Mouse (Mus musculus): ENCODE measurements at regions not wholly inside any gene's neighbourhood (a gene's known extent, or its start where the extent isn't known, plus 50 kb on each side); places are given as distances from the start of the nearest gene placed in this dataset.

GRCm38 (mm10) chr7:129948613-129949110 is 357.0 kb downstream of the Wdr11 start:
- no peak overlapping the region for H3K4me2 ChIP-seq (replicated peaks)
- no peak overlapping the region for H3K4me3 ChIP-seq
- no peaks in the 10 kb centered on the region for H3K9me3 ChIP-seq (replicated peaks)
- WGBS: 72% methylated on average over 8 of the region's 8 CpGs
- H3K36me3 ChIP-seq: no peaks in the 10 kb centered on the region
- H3K27me3 ChIP-seq: no peaks in the 10 kb centered on the region
- H3K9ac ChIP-seq: no peak overlapping the region
- H3K27ac ChIP-seq: no peak overlapping the region
- no peak for ATAC-seq (ENCODE audit: low FRiP score)
- H3K4me1 ChIP-seq: no peaks in the 10 kb centered on the region

GRCm38 (mm10) chr7:129950456-129950855 is 358.8 kb downstream of the Wdr11 start:
- H3K4me1 ChIP-seq: no peaks in the 10 kb centered on the region
- no peak overlapping the region for H3K4me3 ChIP-seq
- no peak for ATAC-seq (ENCODE audit: low FRiP score)
- H3K9ac ChIP-seq: no peak overlapping the region
- WGBS: 95% methylated on average over 1 of the region's 1 CpGs
- H3K27me3 ChIP-seq: no peaks in the 10 kb centered on the region
- no peak overlapping the region for H3K4me2 ChIP-seq (replicated peaks)
- no peaks in the 10 kb centered on the region for H3K36me3 ChIP-seq
- no peaks in the 10 kb centered on the region for H3K9me3 ChIP-seq (replicated peaks)
- no peak overlapping the region for H3K27ac ChIP-seq

GRCm38 (mm10) chr7:129958379-129958778 is 366.7 kb downstream of the Wdr11 start:
- peaks cover 8% of the 10 kb centered on the region for H3K4me1 ChIP-seq
- ATAC-seq (ENCODE audit: low FRiP score): no peak
- H3K36me3 ChIP-seq: no peaks in the 10 kb centered on the region
- H3K9ac ChIP-seq: no peak overlapping the region
- H3K4me3 ChIP-seq: no peak overlapping the region
- no peaks in the 10 kb centered on the region for H3K9me3 ChIP-seq (replicated peaks)
- H3K4me2 ChIP-seq (replicated peaks): no peak overlapping the region
- WGBS: 57% methylated on average over 3 of the region's 3 CpGs
- H3K27ac ChIP-seq: no peak overlapping the region
- H3K27me3 ChIP-seq: no peaks in the 10 kb centered on the region

- WGBS: 53% methylated on average over 12 of the region's 12 CpGs
- no peaks in the 10 kb centered on the region for H3K27me3 ChIP-seq
- no peak overlapping the region for H3K4me3 ChIP-seq
- H3K27ac ChIP-seq: no peak overlapping the region
- no peak overlapping the region for H3K9ac ChIP-seq
- H3K36me3 ChIP-seq: no peaks in the 10 kb centered on the region
- peaks cover 8% of the 10 kb centered on the region for H3K4me1 ChIP-seq
- no peak overlapping the region for H3K4me2 ChIP-seq (replicated peaks)
- ATAC-seq (ENCODE audit: low FRiP score): no peak
- no peaks in the 10 kb centered on the region for H3K9me3 ChIP-seq (replicated peaks)
Measured at GRCm38 (mm10) chr7:129962575-129962974, 370.9 kb downstream of the Wdr11 start.

- 68% methylated on average over 8 of the region's 8 CpGs for WGBS
- H3K9me3 ChIP-seq (replicated peaks): no peaks in the 10 kb centered on the region
- H3K4me2 ChIP-seq (replicated peaks): no peak overlapping the region
- H3K9ac ChIP-seq: no peak overlapping the region
- H3K4me3 ChIP-seq: no peak overlapping the region
- H3K27me3 ChIP-seq: no peaks in the 10 kb centered on the region
- ATAC-seq (ENCODE audit: low FRiP score): no peak
- H3K27ac ChIP-seq: no peak overlapping the region
- H3K36me3 ChIP-seq: no peaks in the 10 kb centered on the region
- H3K4me1 ChIP-seq: peaks cover 8% of the 10 kb centered on the region
Measured at GRCm38 (mm10) chr7:129964192-129964591, 372.5 kb downstream of the Wdr11 start.

- 82% methylated on average over 9 of the region's 9 CpGs for WGBS
- Histone ChIP-seq H3K27ac (no peak overlapping the region), H3K27me3 (no peaks in the 10 kb centered on the region), H3K4me3 (no peak overlapping the region), H3K4me1 (peaks cover 8% of the 10 kb centered on the region), H3K9ac (no peak overlapping the region), H3K36me3 (no peaks in the 10 kb centered on the region), H3K4me2 (replicated peaks) (no peak overlapping the region), H3K9me3 (replicated peaks) (no peaks in the 10 kb centered on the region)
- ATAC-seq (ENCODE audit: low FRiP score): no peak
Measured at GRCm38 (mm10) chr7:129965281-129966051, 373.8 kb downstream of the Wdr11 start.

GRCm38 (mm10) chr7:129966771-129967170 is 375.1 kb downstream of the Wdr11 start:
- H3K27ac ChIP-seq: no peak overlapping the region
- no peaks in the 10 kb centered on the region for H3K27me3 ChIP-seq
- WGBS: 94% methylated on average over 2 of the region's 2 CpGs
- H3K4me3 ChIP-seq: no peak overlapping the region
- ATAC-seq (ENCODE audit: low FRiP score): no peak
- no peaks in the 10 kb centered on the region for H3K9me3 ChIP-seq (replicated peaks)
- no peak overlapping the region for H3K9ac ChIP-seq
- no peak overlapping the region for H3K4me2 ChIP-seq (replicated peaks)
- H3K36me3 ChIP-seq: no peaks in the 10 kb centered on the region
- peaks cover 7% of the 10 kb centered on the region for H3K4me1 ChIP-seq

- no peak for ATAC-seq (ENCODE audit: low FRiP score)
Measured at GRCm38 (mm10) chr7:129970201-129970600, 378.5 kb downstream of the Wdr11 start.

GRCm38 (mm10) chr7:129974206-129974605 is 382.5 kb downstream of the Wdr11 start:
- no peaks in the 10 kb centered on the region for H3K4me1 ChIP-seq
- H3K9ac ChIP-seq: no peak overlapping the region
- WGBS: 73% methylated on average over 9 of the region's 9 CpGs
- no peaks in the 10 kb centered on the region for H3K9me3 ChIP-seq (replicated peaks)
- H3K4me3 ChIP-seq: no peak overlapping the region
- no peaks in the 10 kb centered on the region for H3K36me3 ChIP-seq
- ATAC-seq (ENCODE audit: low FRiP score): no peak
- no peaks in the 10 kb centered on the region for H3K27me3 ChIP-seq
- no peak overlapping the region for H3K4me2 ChIP-seq (replicated peaks)
- no peak overlapping the region for H3K27ac ChIP-seq

More at GRCm38 (mm10) chr7:129970201-129970600, 378.5 kb downstream of the Wdr11 start:
- no peaks in the 10 kb centered on the region for H3K27me3 ChIP-seq
- H3K4me1 ChIP-seq: no peaks in the 10 kb centered on the region
- H3K4me3 ChIP-seq: no peak overlapping the region
- H3K36me3 ChIP-seq: no peaks in the 10 kb centered on the region
- no peak overlapping the region for H3K4me2 ChIP-seq (replicated peaks)
- WGBS: 88% methylated on average over 1 of the region's 1 CpGs
- no peak overlapping the region for H3K9ac ChIP-seq
- H3K9me3 ChIP-seq (replicated peaks): no peaks in the 10 kb centered on the region
- H3K27ac ChIP-seq: no peak overlapping the region

GRCm38 (mm10) chr7:129974837-129975236 is 383.2 kb downstream of the Wdr11 start:
- no peak overlapping the region for H3K27ac ChIP-seq
- no peak overlapping the region for H3K4me2 ChIP-seq (replicated peaks)
- no peaks in the 10 kb centered on the region for H3K27me3 ChIP-seq
- no peak for ATAC-seq (ENCODE audit: low FRiP score)
- no peaks in the 10 kb centered on the region for H3K9me3 ChIP-seq (replicated peaks)
- 75% methylated on average over 11 of the region's 11 CpGs for WGBS
- no peak overlapping the region for H3K9ac ChIP-seq
- no peaks in the 10 kb centered on the region for H3K36me3 ChIP-seq
- H3K4me1 ChIP-seq: no peaks in the 10 kb centered on the region
- H3K4me3 ChIP-seq: no peak overlapping the region

- H3K4me3 ChIP-seq: no peak overlapping the region
- H3K27me3 ChIP-seq: no peaks in the 10 kb centered on the region
- WGBS: 90% methylated on average over 21 of the region's 21 CpGs
- no peak overlapping the region for H3K27ac ChIP-seq
- H3K4me2 ChIP-seq (replicated peaks): no peak overlapping the region
- ATAC-seq (ENCODE audit: low FRiP score): no peak
- H3K36me3 ChIP-seq: no peaks in the 10 kb centered on the region
- no peak overlapping the region for H3K9ac ChIP-seq
- no peaks in the 10 kb centered on the region for H3K4me1 ChIP-seq
- H3K9me3 ChIP-seq (replicated peaks): no peaks in the 10 kb centered on the region
Measured at GRCm38 (mm10) chr7:129975781-129976514, 384.3 kb downstream of the Wdr11 start.

GRCm38 (mm10) chr7:129978576-129978975 is 386.9 kb downstream of the Wdr11 start:
- ATAC-seq (ENCODE audit: low FRiP score): no peak

More at GRCm38 (mm10) chr7:129978576-129978975, 386.9 kb downstream of the Wdr11 start:
- Histone ChIP-seq H3K4me3 (no peak overlapping the region), H3K36me3 (no peaks in the 10 kb centered on the region), H3K27me3 (no peaks in the 10 kb centered on the region), H3K4me2 (replicated peaks) (no peak overlapping the region), H3K9me3 (replicated peaks) (no peaks in the 10 kb centered on the region), H3K9ac (no peak overlapping the region), H3K27ac (no peak overlapping the region), H3K4me1 (peaks cover 9% of the 10 kb centered on the region)
- 84% methylated on average over 5 of the region's 5 CpGs for WGBS
